Mouse (Mus musculus): ENCODE results near the gene Man1c1.

- TF ChIP-seq CTCF (conservative IDR thresholded peaks at IDR 0.05; ENCODE audit: insufficient read depth, insufficient read length, low read depth, low read length) (no peak), POLR2A (IDR thresholded peaks at IDR 0.05; ENCODE audit: low read depth, low read length) (no peak)
Measured at GRCm38 (mm10) chr4:134626883-134627282, 77.2 kb downstream of the Man1c1 start.

All from kidney, adult 2 months (tissue).